Mouse (Mus musculus) Patski (cell line): ENCODE data around the gene Abhd17b. TPM values are rescaled to one million over a fixed set of nuclear protein-coding genes. Genes with fewer than 3 reads are reported as not detected.
"Not testable (repeated sequence)": the region's sequence is repeated elsewhere in the genome, so short reads cannot be mapped to it uniquely, and the experiment has no call there.

Source experiments
- ATAC-seq: fragments of 100-300 bp; one replicate; pipeline ENCODE4 v1.8.0; 2021
- CTCF ChIA-PET: fragments of 350-600 bp; sonication (Branson Sonifier 250); formaldehyde crosslinking; loops from one replicate; lab custom pipeline; 2022; ENCODE audit warnings: inconsistent platforms; lab: Charles Lee
- POLR2A ChIA-PET: fragments of 350-600 bp; sonication (Branson Sonifier 250); formaldehyde crosslinking; loops from one replicate; lab custom pipeline; 2022; ENCODE audit warnings: antibody characterized with exemption, inconsistent platforms; lab: Charles Lee
- DNase-seq: peaks from one replicate; pipeline ENCODE4 v3.0.0-alpha.2; 2011; ENCODE audit warnings: low read depth, low spot score
- H3K27me3 ChIP-seq: fragments of 371-371 bp; one replicate; pipeline ENCODE4 v1.5.1; 2021
- CTCF ChIP-seq: fragments of 100-300 bp; IDR thresholded peaks from one replicate; pipeline ENCODE4 v1.5.1; 2021
- in situ Hi-C: fragments of 300-500 bp; cut with MboI; formaldehyde crosslinking; loops from 3 replicates; pipeline ENCODE4 v1.11.1; 2018; ENCODE audit warnings: low pct_unique_long_range_greater_than_20kb, mixed read lengths
- polyA plus RNA-seq: library from polyadenylated mRNA; unstranded; gene quantifications from one replicate; pipeline ENCODE4 v1.2.3, GENCODE M21; 2021

The Abhd17b gene
- polyA plus RNA-seq, 1 experiment from 2014 or later: 33.2 TPM

- H3K27me3 ChIP-seq: no peaks in the 10 kb centered on the region
- DNase-seq (no peak), ATAC-seq (no peak)
- in situ Hi-C loops: no loop called here
- CTCF ChIA-PET: interaction anchor here (2.4 kb wide), 1 partner anchor 15 kb away, joined by 7 read pairs; no protein-coding TSS in a partner anchor
- POLR2A ChIA-PET: no interaction called here
- TF ChIP-seq CTCF: no peak
Observed at GRCm38 (mm10) chr19:21626271-21626988, 26.6 kb upstream of the Abhd17b start.

GRCm38 (mm10) chr19:21628440-21628839, 24.5 kb upstream of the Abhd17b start:
- POLR2A ChIA-PET, H3K27me3 ChIP-seq, ATAC-seq, CTCF ChIA-PET, in situ Hi-C loops, DNase-seq: not testable (repeated sequence)

GRCm38 (mm10) chr19:21629030-21629429, 24.0 kb upstream of the Abhd17b start:
- in situ Hi-C loops: no loop called here
- ChIA-PET CTCF (no interaction called here), POLR2A (no interaction called here)
- no peak for TF ChIP-seq CTCF
- ATAC-seq: no peak
- no peak for DNase-seq
- no peaks in the 10 kb centered on the region for H3K27me3 ChIP-seq

GRCm38 (mm10) chr19:21629501-21629900, 23.5 kb upstream of the Abhd17b start:
- in situ Hi-C loops: no loop called here
- ATAC-seq (no peak), DNase-seq (no peak)
- ChIA-PET CTCF (no interaction called here), POLR2A (no interaction called here)
- no peaks in the 10 kb centered on the region for H3K27me3 ChIP-seq
- no peak for TF ChIP-seq CTCF

GRCm38 (mm10) chr19:21630656-21631331, 22.2 kb upstream of the Abhd17b start:
- in situ Hi-C loops: no loop called here
- ChIA-PET CTCF (no interaction called here), POLR2A (no interaction called here)
- ATAC-seq: no peak
- no peak for DNase-seq
- no peaks in the 10 kb centered on the region for H3K27me3 ChIP-seq
- no peak for TF ChIP-seq CTCF

- H3K27me3 ChIP-seq: no peaks in the 10 kb centered on the region
- DNase-seq (no peak), ATAC-seq (no peak)
- no peak for TF ChIP-seq CTCF
- ChIA-PET POLR2A (no interaction called here), CTCF (no interaction called here)
- in situ Hi-C loops: no loop called here
Observed at GRCm38 (mm10) chr19:21635406-21635805, 17.6 kb upstream of the Abhd17b start.

- DNase-seq (no peak), ATAC-seq (no peak)
- ChIA-PET CTCF (interaction anchor here (1.5 kb wide), 1 partner anchor 9 kb away, joined by 5 read pairs; no protein-coding TSS in a partner anchor), POLR2A (no interaction called here)
- in situ Hi-C loops: no loop called here
- no peak for TF ChIP-seq CTCF
- H3K27me3 ChIP-seq: no peaks in the 10 kb centered on the region
Observed at GRCm38 (mm10) chr19:21636907-21637306, 16.1 kb upstream of the Abhd17b start.

GRCm38 (mm10) chr19:21637672-21638071, 15.3 kb upstream of the Abhd17b start:
- CTCF ChIA-PET: interaction anchor here (0.9 to 1.8 kb wide), 4 partner anchors 9 to 25 kb away, joined by 3 to 7 read pairs (median 4); no protein-coding TSS in a partner anchor
- in situ Hi-C loops: no loop called here
- TF ChIP-seq CTCF: no peak
- POLR2A ChIA-PET: no interaction called here
- no peaks in the 10 kb centered on the region for H3K27me3 ChIP-seq
- DNase-seq (no peak), ATAC-seq (no peak)

GRCm38 (mm10) chr19:21643935-21644334, 9.1 kb upstream of the Abhd17b start:
- no peak for TF ChIP-seq CTCF
- in situ Hi-C loops: no loop called here
- ChIA-PET POLR2A (interaction anchor here (0.7 kb wide), 1 partner anchor 39 kb away, joined by 3 read pairs; no protein-coding TSS in a partner anchor), CTCF (interaction anchor here (1.3 to 2.2 kb wide), 3 partner anchors 11 to 38 kb away, joined by 3 to 5 read pairs (median 5); no protein-coding TSS in a partner anchor)
- ATAC-seq (peak; percentile 86), DNase-seq (no peak)
- no peaks in the 10 kb centered on the region for H3K27me3 ChIP-seq

GRCm38 (mm10) chr19:21645301-21645700, 7.7 kb upstream of the Abhd17b start:
- no peak for TF ChIP-seq CTCF
- H3K27me3 ChIP-seq: no peaks in the 10 kb centered on the region
- POLR2A ChIA-PET: no interaction called here
- in situ Hi-C loops: no loop called here
- CTCF ChIA-PET: interaction anchor here (1.4 to 2.2 kb wide), 2 partner anchors 10 to 12 kb away, joined by 5 read pairs; no protein-coding TSS in a partner anchor
- DNase-seq (no peak), ATAC-seq (no peak)

- no peaks in the 10 kb centered on the region for H3K27me3 ChIP-seq
- ATAC-seq: no peak
- no peak for TF ChIP-seq CTCF
- POLR2A ChIA-PET: no interaction called here
- in situ Hi-C loops: no loop called here
- CTCF ChIA-PET: interaction anchor here (1.0 to 2.2 kb wide), 2 partner anchors 9 to 11 kb away, joined by 5 read pairs; no protein-coding TSS in a partner anchor
- no peak for DNase-seq
Observed at GRCm38 (mm10) chr19:21646142-21646541, 6.8 kb upstream of the Abhd17b start.
